Mouse (Mus musculus) lung, postnatal 25 days (tissue): Measurements from ENCODE around the gene Kazn.

Experiments
- DNase-seq: peaks from one replicate; pipeline ENCODE4 v3.0.0; 2022; ENCODE audit warnings: low spot score

Gene Kazn

GRCm38 (mm10) chr4:142077572-142078271, 161.5 kb downstream of the Kazn start:
- no peak for DNase-seq

DNA sequence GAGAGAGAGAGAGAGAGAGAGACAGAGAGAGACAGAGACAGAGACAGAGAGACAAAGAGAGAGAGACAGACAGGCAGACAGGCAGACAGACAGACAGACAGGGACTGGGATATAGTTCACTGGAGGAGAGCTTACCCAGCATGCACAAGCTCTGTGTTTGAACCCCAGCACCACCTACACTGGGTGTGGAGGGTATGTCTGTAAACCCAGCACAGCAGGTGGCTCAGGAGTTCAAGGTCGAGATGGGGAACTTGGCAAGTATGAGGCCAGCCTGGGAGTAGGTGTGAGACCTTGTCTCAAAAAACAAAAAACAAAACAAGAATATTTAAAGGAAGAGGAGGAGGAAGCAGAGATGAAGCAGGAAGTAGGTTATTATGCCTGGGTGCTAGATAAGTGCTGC, 162.3 kb downstream of the Kazn start:
- DNase-seq, result no peak

DNA sequence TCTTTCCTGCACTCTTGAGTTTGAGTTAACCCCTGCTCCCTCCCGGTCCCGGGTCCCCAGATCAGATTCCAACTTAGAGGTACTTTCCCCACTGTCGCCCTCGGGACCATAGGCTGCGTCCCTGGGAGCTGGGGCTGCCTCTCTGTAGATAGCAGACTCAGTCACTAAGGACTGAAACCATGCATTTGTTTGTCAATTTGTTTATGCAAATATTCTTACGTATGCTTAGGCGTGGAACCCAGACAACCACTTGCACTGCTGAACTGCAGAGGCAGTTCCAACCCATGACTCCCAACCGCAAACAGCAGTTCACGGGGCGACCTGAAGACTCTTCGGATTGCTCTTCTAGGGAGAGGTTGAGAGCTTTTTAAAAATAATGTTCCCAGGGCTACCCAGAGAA, 163.3 kb downstream of the Kazn start:
- DNase-seq, result no peak

DNA sequence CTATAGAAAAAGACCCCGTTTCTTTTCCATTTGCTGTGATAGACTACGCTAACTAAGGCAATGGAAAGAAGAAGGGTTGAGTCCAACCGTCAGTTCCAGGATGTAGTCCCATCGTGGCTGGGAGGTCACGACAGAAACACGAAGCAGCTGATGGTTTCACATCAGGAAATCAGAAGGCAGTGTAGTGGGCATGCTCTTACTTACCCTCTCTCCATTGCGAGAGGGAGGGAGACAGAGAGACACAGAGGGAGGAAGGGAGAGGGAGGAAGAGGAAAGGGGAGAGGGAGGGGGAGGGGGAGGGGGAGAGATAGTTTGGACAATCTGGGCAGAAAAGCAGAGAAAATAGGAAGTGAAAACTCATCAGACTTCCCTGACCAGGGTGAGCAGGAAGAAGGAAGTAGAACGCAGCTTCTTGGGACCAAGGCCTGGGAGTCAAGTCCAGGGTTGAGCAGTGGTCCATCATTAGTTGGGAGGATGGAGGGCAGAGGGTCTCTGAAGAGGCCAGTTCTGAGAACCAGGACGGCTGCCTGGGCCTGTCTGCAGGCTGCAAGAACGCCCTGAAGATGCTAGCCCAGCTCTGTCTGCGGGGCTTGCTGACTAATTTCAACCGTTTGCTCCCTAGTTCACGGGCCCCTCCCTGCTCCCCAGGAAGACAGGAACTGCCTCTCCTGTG, 165.0 kb downstream of the Kazn start:
- no peak for DNase-seq

DNA sequence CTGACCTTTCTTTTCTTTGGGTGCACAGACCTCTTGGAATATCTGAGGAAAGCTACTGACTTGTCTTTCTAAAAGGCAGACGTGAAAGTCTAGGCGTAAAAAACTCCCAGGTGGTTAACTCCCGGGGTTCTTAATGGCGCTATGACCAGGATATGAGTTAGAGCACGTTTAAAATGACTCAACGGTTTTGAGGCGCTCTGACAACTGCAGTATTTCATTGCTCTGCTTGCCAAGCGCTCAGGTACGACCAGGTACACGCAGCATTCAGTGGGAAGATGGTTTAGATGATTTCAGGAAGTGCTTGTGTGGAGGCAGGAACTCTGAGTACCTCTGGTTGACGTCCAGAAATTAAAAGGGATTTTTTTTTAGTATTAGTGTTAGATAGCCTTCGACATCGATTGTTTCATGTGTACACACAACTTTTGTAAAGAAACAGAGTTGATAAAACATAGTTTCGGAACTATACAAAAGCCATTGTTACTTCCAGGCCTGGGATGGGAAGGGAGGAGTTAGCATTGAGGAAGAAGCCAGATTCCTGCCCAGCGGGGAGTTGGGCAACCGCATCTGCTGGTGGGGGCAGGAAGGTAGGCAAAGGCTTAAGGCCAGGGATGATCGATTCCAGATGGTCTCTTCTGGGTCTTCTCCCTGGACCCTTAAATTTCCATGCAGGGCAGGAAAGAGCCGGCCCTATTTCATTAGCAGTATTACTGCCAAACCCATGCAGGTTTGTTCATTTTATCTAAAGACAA, 167.8 kb downstream of the Kazn start:
- no peak for DNase-seq

DNA sequence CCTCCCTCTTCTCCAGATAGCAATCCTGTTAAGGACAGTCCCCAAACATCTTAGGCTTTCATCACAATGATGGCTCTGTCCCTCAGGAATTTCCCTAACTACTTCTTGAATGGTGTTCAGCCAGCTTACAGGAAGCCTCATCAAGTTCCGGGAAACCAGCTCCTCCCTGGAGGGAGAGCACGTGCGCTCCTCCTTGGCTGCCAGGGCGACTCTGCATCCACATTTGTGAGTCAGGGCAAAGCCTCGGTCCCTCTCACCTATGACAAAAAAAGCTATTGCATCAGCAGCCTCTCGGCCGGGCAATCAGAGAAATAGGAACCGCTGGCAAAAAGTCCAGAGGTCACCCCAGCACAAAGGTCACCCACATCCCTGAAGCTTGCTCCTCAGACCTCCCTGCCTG, 168.4 kb downstream of the Kazn start:
- no peak for DNase-seq

DNA sequence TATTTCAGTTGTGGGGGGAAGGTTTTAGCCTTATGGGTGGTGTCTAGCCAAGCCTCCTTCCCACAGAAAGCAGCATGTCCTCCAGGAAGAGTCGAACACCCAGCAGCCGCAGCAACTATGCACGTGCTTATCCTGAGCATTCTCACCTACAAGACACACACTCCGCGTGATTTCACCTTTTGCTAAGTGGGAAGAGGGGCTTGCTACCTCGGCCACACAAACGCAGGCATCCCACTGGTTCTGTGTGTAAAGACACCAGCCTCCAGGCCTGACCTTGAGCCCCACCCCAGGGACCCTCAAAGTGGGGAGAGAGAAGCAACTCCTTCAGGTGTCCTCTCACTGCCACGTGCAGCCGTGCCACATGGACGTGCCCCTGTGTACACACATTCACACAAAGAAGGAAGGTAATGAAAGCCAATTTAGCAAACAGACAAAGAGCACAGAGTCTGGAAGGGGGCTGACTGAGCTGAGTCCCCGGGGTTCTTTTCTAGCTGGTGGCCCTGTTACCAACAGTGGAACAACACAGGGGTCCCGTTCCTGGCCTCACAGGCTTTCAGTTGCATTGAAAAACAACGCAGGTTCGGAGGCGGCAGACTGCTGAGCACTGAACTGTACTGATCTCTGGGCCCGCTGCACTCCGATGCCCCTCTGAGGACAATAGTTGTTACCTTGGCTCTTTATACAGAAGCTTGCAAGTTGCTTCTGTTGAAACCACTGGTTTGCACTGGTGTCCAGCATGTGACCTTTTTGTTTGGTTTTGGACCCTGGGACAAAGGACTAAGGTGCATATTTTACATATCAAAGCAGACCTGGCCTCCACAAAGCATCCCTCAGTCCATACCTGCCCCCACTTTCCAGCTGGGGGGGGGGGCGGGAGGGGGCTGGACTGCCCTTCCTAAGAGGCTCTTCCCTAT, 170.0 kb downstream of the Kazn start:
- no peak for DNase-seq

GRCm38 (mm10) chr4:142066576-142066975, 172.6 kb downstream of the Kazn start:
- DNase-seq, result no peak

GRCm38 (mm10) chr4:142065835-142066234, 173.4 kb downstream of the Kazn start:
- DNase-seq, result no peak

GRCm38 (mm10) chr4:142065270-142065669, 173.9 kb downstream of the Kazn start:
- DNase-seq, result no peak

DNA sequence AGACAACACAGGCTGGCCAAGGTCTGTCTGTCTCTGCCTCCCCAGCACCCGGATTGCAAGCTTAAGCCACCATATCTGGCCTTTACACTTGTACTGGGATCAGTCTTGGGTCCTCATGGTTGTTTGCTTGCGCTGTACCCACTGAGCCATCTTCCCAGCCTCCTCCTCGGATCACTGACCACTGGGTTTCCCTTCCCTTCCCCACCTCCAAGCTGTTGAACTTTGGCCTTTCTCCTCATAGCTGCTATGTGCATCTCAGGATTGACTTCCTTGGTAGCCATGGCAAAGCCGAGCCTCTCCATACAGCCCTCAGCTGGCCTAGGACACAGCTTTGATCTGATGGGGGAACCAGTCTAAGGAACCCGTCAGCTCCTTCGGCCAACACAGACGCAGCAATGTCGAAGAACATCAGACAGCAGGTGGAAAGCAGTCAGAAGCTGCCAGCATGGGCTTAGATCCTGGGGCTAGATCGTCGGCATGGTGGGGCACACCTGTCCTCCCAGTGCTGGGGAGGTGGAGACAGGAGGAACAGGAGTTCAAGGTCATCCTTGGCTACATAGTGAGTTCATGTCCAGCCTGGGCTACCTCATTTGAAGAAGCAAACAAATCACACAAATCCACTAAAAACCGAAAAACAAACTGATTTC, 174.5 kb downstream of the Kazn start:
- DNase-seq, result no peak

DNA sequence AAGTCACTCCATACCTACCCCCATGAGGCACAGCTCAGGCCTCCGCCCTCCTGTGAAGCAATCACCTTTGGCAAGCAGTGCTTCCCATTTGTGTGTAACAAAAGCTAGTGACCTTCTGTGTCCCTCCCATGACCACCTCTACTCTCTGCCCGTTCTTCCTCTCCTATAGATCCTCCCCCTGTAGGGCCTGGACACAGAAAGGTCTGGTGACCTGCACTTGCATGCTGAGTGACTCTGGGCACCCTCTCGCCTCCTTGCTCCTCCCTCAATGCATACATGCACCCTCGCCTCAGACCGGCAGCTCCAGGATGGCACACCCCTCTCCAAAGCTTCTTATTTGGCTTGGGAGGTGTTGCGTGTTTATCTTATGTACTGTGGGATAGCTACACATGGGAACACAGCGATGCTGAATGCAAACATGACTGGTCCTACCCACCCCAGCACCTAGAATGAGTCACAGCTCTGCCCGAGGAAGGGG, 176.1 kb downstream of the Kazn start:
- DNase-seq, result peak; percentile 58

DNA sequence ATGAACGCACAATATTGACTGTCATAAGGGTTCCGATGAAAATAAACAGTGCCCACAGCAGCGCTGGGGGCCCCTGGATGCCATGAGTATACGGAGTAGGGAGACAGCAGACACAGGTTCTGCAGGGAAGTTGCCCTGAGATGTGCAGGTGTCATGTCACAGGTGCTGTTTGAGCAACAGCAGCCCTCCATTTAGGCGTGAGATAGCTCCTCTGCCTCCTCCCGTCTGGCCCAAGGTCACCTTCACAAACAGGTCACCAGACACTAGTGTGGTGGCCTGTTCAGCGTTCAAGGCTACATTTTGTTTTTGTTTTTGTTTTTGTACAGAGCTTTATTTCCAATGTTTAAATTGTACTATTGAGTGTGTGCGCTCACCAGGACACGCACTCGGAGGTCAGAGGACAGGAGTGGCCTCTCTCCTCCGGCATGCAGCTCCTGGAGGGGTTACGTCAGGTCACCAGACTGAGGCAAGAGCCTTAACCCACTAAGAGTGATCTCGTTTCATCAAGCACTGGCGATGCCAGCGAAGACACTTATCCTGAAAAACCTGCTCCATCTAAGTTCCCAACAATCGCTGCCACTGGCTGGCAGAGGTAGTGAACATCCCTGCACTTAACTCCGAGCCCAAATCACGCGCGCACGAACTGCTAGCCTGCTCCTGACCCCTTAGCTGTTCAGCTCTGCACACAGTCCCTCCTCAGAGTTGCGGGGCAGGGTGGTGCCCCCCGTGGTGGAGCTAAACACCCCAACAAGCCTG, 177.5 kb downstream of the Kazn start:
- no peak for DNase-seq

GRCm38 (mm10) chr4:142060455-142061378, 178.5 kb downstream of the Kazn start:
- DNase-seq, result no peak

DNA sequence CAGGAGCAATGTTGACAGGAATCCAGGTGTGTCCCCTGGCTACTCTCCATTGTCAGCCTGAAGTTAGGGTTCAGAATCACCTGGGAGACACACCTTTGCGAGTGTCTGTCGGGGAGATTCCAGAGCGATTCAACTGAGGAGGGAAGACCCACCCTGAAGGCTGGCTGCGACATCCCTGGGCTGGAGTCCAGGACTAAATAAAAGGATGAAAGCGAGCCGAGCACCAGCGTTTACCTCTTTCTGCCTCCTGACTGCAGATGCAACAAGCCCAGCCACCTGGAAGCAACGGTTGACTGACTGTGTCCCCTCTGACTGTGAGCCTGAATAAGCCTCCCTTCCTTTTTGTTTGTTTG, 179.4 kb downstream of the Kazn start:
- DNase-seq, result no peak

DNA sequence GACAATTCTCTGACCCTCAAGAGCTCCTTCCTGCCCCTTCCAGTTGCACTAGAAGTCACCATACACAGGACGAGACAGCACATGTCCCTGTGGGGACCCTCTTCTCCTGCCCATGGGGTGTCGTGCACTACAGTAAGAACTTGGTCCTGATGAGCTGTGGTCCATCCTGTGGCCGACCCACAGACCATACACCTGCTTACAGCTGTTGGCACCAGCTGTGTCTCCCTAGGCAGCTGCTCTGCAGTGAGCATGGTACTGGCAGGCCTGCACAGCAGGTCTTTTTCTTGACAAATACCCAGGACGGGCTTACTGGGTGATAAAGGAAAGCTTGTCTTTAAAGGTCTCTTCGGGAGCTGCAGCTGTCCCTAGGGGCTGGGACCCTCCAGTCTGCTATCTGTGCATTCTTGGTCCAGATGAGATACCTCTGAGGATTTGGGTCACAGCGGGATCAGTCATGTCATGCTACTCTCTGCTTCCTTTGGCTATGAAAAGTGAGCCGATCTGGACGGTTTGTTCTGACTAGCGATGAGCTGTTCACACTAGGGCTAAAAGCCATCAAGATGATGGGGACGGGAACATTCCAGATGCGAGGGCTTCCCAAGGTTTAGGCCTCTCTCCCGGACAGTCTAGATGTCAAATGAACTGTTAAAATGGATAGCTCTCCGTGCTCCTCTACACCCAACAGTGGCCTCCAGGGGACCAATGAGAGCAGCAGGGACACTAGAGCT, 179.9 kb downstream of the Kazn start:
- no peak for DNase-seq

DNA sequence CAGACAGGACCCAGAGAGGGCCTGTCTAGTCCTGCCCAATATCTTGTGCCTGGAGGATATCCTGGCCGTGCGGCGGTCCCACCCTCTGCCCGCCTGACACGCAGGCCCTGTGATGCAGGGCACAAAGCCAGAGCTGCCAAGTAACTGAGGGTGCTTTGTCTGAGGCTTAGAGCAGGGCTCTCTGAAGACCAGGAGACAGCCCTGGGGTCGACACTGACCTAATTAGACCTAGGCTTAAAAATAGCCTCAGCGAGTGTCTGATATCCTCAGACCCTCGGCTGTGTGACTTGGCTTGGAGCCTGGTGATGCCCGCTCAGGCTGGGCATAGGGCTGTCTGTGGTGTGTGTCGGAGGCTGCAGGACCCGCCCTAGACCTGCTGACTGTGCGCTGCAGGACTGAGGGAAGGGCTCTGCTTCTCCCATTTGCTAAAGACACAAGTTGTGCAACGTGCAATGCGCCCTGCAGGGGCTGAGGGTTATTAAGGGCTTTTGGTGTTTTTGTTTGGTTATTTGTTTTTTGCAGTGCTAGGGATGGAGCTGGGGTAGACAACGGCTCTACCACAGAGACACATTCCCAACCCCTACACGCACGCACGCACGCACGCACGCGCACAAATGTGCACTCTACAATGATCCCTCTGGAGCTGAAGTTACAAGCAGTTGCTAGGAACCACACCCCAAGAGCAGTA, 181.5 kb downstream of the Kazn start:
- no peak for DNase-seq

DNA sequence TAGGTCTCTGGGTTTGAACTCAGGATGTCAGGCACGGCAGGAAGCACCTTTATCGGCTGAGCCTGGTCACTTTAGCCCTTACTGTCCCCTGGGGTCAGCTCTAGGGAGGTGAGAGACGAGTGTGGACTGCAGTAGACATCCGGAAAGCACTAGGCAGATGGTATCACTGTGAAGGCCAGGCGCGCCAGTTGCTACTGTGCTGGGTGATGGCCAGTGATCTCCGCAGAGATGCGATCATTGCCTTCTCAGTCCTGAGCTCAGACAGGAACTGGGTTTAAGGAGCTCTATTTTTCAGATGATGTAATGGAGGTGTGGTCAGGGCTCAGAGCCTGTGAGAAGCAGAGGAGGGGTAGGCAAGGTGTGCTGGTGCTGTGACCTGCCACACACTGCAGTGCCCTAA, 183.6 kb downstream of the Kazn start:
- DNase-seq, result no peak
